Mouse (Mus musculus) megakaryocyte, adult 5-6 weeks (primary cell): ENCODE measurements around the gene Ppp1r9a. TPM values are rescaled to one million over a fixed set of nuclear protein-coding genes. Genes with fewer than 3 reads are reported as not detected.

ENCODE experiments used
- ATAC-seq: 2 replicates; pipeline ENCODE4 v1.8.0; 2016; ENCODE audit warnings: mild to moderate bottlenecking, inconsistent platforms; ENCODE audit not compliant: poor library complexity, severe bottlenecking
- total RNA-seq, 2 experiments: library from RNA; stranded (forward) in 1 of 2; stranded (reverse) in 1 of 2; fragments of 153-499, 151-499 nt in 1 of 2; fragments of 221-1000, 200-1000 nt in 1 of 2; gene quantifications; 2 replicates each; pipeline versions ENCODE4 v1.2.3 to v1.2.4; 2015 to 2017

Ppp1r9a gene
- total RNA-seq, 2 experiments from 2014 or later, result 0.13 to 0.40 TPM

- no peak for ATAC-seq
These were observed 196.6 kb downstream of the Ppp1r9a start for GRCm38 (mm10) chr6:5099282-5099681.

DNA sequence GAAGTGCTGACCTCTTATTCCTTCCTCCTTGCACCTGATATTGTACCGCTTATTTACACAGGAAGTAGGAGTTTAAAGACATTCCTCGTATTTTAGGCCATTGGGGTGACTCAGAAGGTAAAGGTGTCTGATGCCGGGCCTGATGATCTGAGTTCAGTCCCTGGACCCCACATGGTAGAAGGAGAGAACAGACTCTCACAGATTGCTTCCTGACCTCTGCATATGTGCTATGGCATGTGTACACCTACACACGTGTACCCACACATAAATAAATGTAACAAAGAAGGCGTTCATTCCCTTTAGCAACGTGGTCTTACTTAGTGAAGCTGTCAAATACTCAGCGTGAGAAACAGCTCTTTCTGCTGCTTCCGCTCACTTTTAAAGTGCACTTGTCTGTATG is 197.1 kb downstream of the Ppp1r9a start:
- ATAC-seq, result no peak

- ATAC-seq, result no peak
These were observed 197.6 kb downstream of the Ppp1r9a start for GRCm38 (mm10) chr6:5100347-5100746.

DNA sequence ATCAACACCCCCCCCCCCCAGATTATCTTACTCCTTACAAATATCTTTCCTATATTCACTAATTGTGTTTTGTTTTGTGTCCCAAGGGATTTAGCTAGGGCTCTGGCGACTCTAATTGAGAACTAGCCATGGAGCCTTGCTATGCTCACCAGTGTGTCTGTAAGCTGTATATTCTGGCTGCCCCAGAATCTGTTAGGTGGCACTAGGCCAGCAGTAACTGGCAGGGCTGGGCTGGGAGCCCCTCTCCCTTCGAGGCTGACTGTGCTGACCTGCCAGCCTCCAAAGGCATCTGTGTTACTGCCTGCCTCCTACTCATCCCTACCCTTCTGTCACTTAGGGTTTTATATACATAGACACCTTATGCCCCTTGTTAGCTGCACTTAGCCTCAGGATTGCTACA is 200.0 kb downstream of the Ppp1r9a start:
- no peak for ATAC-seq

- peak; percentile 57 for ATAC-seq
These were observed 201.1 kb downstream of the Ppp1r9a start for GRCm38 (mm10) chr6:5103769-5104168.

DNA sequence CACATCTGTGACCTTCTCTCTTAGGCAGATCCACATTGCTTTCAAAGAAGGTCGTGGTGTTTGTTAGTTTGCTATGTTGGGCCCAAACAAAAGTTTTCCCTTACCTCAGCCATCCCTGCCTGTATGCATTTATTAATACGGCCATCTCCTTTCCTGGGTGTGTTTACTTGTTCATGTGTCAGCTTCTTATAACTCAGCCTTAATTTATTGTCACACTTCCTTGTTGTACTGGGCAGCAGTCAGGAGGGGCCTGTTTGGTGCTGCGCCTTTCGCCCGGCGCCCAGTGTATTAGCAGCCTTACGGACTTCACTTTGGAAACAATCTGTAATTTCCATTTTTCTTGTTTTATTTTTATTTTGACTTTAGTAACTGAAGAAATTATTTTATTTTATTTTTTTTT is 201.5 kb downstream of the Ppp1r9a start:
- no peak for ATAC-seq

DNA sequence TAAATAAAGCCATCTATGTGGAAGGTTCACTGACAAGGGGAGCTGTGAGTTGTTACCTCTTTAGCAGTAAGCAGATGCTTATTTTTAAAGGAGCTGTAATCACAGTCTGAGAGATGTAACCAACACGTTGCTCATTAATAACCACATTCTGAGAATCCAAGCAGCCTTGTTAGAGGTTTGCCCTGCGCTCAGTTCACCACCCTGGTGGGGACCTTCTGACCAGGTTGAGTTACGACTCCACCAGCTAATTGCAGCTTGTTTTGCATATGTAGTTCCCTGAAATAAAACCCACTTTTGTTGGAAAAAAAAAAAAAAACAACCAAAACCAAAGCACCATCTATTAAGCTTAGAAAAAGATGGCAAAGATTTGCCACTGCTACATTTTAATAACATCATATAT is 205.8 kb downstream of the Ppp1r9a start:
- no peak for ATAC-seq

DNA sequence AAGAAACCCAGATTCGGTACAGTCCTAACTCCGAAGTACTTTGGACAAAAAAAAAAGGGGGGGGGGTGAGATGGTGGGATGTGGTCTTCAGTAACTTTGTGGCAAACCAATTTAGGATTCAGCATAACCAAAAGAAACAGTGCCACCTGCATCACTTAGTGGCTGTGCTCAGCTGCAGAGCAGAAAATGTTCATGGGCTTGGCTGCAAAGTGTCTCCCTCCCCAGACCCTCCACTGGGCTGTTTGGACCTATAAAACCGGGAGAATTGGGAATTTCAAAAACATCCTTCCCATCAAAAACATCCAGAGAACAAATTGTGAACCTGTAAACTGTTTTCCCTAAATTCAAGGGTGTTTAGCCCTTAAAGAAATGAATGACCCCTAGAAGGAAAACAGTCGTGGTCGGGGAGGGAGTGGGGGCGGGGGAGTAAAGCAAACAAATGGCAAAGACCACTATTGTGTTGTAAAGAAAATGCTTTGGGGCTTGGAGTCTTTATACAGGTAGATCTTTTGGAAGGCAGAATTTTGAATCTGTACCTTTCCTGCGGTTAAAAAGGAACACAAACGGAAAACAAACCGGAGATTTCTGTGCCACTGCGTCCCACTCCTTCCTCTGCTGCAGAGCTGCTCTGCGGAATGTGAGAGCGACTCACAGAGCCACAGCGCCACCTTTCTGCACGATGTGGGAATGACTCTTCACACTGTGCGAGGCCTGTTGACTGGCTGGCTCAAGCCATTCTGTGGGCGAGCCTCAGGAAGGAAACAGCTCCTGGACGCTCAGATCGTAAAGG is 207.4 kb downstream of the Ppp1r9a start:
- peak; percentile 100 for ATAC-seq

DNA sequence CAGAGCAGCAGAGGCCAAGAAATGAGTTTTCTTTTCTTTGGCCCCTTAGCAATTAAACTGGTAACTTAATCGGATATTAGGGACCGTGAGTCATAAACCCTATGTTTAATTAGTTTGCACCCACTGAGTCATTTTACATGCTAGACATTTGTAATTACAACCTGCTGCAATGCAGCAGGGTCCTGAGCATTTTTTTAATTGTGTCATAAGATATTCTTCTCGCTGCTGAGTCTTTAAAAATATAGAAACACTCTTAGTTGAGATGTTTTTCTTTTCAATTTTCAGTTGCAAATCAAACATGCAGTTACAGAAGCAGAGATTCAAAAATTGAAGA is 208.0 kb downstream of the Ppp1r9a start:
- no peak for ATAC-seq

- ATAC-seq, result no peak
These were observed 210.4 kb downstream of the Ppp1r9a start for GRCm38 (mm10) chr6:5113103-5113502.

DNA sequence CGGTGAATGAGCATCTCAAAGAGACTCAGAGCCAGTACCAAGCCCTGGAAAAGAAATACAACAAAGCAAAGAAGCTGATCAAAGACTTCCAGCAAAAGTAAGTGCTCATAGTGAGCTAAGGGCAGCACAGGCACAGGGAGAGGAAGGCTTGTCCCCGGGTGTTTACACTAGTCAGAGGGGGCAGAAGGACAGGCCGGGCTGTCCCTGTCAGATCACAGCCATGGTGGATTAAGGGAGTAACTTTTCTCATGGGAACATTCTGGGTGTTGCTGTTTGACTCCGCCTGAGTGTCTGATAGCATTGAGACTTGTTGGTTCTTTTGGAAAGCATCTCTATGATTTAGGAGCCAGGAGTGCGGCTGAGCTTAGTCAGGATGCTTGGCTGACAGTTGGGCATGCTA is 211.0 kb downstream of the Ppp1r9a start:
- ATAC-seq, result no peak

GRCm38 (mm10) chr6:5114857-5115256 is 212.1 kb downstream of the Ppp1r9a start:
- no peak for ATAC-seq

DNA sequence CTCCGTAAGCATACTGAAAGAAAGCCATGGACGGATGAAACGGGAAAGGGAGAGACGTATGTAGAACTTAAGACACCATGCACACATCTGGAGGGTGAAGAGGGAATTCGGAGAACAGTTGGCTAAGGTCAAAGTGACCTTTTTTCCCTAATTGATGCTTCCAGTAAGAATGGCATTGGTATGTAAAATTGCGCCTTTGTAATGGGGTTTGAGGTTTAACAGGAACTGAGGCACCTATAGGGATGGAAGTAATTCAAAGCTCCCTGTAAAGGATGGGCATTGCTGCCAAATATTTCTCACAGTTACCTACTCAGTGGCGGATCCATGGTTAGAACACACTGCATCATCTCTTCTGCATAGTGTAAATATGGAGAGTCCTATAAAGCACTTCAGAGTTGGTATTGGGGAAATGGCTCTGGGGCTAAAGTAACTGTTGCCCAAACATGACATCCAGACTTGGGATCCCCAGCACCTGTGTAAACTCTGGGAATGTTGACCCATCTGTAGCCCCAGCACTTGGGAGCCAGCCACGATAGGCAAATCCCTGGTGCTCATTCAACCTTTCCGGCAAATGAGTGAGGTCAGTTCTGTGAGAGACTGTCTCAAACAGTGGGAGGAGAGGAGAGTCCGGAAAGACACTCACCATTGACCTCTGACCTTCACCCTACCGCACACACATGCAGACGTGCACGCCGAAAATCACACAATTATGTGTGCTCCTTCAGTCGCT is 216.6 kb downstream of the Ppp1r9a start:
- no peak for ATAC-seq

DNA sequence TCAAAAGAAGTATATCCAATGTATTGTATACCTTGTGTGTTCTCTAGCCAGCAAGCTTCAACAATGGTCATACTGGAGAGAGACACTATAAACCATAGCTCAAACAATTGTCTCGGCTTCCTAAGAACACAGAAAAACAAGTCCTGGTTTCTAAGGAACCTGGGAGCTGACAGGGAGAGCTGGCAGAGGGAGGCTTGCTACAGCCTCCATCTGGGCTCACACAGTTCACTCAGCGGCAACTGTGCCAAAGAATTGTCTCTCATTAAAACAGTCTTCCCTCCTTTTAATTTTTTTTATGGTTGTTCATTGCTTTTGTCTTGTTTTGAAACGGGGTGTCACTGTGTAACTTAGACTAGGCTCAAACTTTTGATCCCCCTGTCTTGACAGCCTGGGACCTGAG is 217.5 kb downstream of the Ppp1r9a start:
- no peak for ATAC-seq

DNA sequence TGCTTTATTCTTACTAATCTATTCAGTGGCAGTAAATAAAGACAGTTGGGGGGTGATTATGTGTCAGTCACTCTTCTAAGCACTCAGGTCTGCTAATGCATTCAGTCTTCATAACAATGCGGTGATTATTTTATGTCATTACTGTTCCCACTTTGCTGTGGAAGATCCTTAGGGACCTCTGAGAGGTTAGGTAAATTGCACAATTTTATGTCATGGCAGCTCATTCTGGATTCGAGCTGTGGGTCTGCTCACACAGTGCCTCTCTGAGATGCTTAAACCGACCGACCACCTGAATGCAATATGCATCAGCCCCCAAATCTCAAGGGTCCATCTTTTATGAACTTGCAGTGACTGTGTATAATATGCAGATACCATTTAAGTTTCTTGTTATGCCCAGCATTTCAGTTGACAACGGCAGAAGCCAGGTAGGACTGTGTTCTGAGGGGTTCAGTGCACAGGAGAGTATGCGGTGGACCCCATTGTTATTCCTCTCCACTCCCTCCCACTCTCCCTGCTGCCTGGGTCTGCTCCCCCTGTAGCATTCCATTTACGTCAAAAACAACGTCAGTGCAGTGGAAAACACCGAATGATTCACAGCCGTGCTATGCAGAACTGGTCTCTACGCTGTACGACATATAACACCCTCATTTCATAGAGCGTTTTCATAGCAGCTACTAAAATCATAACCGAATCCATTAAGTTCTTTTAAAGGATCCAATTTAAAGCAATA is 226.8 kb downstream of the Ppp1r9a start:
- ATAC-seq, result no peak

GRCm38 (mm10) chr6:5134986-5135385 is 232.3 kb downstream of the Ppp1r9a start:
- ATAC-seq, result no peak

GRCm38 (mm10) chr6:5136046-5136445 is 233.3 kb downstream of the Ppp1r9a start:
- ATAC-seq, result no peak

GRCm38 (mm10) chr6:5138875-5139631 is 236.3 kb downstream of the Ppp1r9a start:
- ATAC-seq, result no peak

DNA sequence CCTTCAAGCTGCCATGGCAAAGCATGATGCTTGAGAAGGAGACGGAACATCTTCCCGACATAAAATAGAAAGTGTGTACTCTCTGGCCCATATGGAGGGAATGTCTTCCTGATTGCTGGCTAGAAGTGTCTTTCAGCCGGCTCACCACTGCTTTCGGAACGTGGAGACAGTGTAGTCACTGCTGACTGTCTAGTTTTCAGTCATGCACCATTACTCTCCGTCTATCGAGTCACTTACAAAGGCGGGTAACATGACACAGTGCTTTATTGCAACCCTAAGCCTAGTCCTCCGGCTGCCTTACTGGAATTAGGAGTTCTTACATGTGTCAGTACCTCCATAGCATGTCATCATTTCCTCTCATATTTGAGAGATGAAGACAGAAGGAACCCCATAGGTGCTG is 236.9 kb downstream of the Ppp1r9a start:
- ATAC-seq, result no peak

- no peak; the same call in 1 of the 2 replicates for ATAC-seq
These were observed 244.9 kb downstream of the Ppp1r9a start for GRCm38 (mm10) chr6:5147488-5148142.

- ATAC-seq, result no peak
These were observed 247.2 kb downstream of the Ppp1r9a start for GRCm38 (mm10) chr6:5149941-5150340.
